Mouse (Mus musculus) C2C12 (cell line): ENCODE results near the gene Crybg1.
A peak's percentile ranks its signal among the peaks of the same experiment; 100 is the strongest.

Source experiments
- CEBPB ChIP-seq: IDR thresholded peaks from one replicate; pipeline ENCODE4 v1.6.1; 2011; ENCODE audit warnings: low read depth, mild to moderate bottlenecking, control low read depth, moderate library complexity
- CTCF ChIP-seq: IDR thresholded peaks from one replicate; pipeline ENCODE4 v1.5.1; 2011; ENCODE audit not compliant: control insufficient read depth, insufficient read depth, insufficient read length
- MAX ChIP-seq: IDR thresholded peaks from one replicate; pipeline ENCODE4 v1.6.1; 2011; ENCODE audit warnings: mild to moderate bottlenecking, control low read depth
- MYOD1 ChIP-seq: IDR thresholded peaks from one replicate; pipeline ENCODE4 v1.6.1; 2011; ENCODE audit warnings: low read depth; ENCODE audit not compliant: control insufficient read depth, insufficient read length
- MYOG ChIP-seq: IDR thresholded peaks from one replicate; pipeline ENCODE4 v1.6.1; 2011; ENCODE audit not compliant: control insufficient read depth, insufficient read length; ENCODE audit errors: extremely low read depth
- USF1 ChIP-seq: IDR thresholded peaks from one replicate; pipeline ENCODE4 v1.6.1; 2011; ENCODE audit warnings: low read depth, mild to moderate bottlenecking, control low read depth, moderate library complexity

GRCm38 (mm10) chr10:44026105-44026504 is 122.5 kb downstream of the Crybg1 start:
- TF ChIP-seq MYOG (no peak), CTCF (no peak), MAX (no peak), CEBPB (no peak), USF1 (no peak), MYOD1 (peak; percentile 48)
